Mouse (Mus musculus) adrenal gland, postnatal 10 days (tissue): ENCODE measurements at regions not wholly inside any gene's neighbourhood (a gene's known extent, or its start where the extent isn't known, plus 50 kb on each side); places are given as distances from the start of the nearest gene placed in this dataset.

ENCODE experiments used
- DNase-seq: peaks from one replicate; pipeline ENCODE4 v3.0.0; 2021; ENCODE audit warnings: mixed read lengths

- DNase-seq, result peak; percentile 57
Observed at GRCm38 (mm10) chr7:136049587-136049930, 333.4 kb upstream of the Mki67 start.

GRCm38 (mm10) chr7:136050116-136050515 is 334.0 kb upstream of the Mki67 start:
- DNase-seq, result no peak

GRCm38 (mm10) chr7:136056876-136057484 is 340.8 kb upstream of the Mki67 start:
- DNase-seq, result no peak

GRCm38 (mm10) chr7:136058319-136058718 is 342.2 kb upstream of the Mki67 start:
- no peak for DNase-seq

GRCm38 (mm10) chr7:136058751-136059681 is 342.9 kb upstream of the Mki67 start:
- no peak for DNase-seq

GRCm38 (mm10) chr7:136059896-136060295 is 343.7 kb upstream of the Mki67 start:
- no peak for DNase-seq

- peak; percentile 78 for DNase-seq
Observed at GRCm38 (mm10) chr7:136060339-136061073, 344.3 kb upstream of the Mki67 start.

GRCm38 (mm10) chr7:136062658-136063057 is 346.5 kb upstream of the Mki67 start:
- no peak for DNase-seq

GRCm38 (mm10) chr7:136065038-136065678 is 349.0 kb upstream of the Mki67 start:
- DNase-seq, result no peak

- DNase-seq, result no peak
Observed at GRCm38 (mm10) chr7:136065679-136066055, 349.5 kb upstream of the Mki67 start.

GRCm38 (mm10) chr7:136070881-136071280 is 354.7 kb upstream of the Mki67 start:
- DNase-seq, result peak; percentile 35

- DNase-seq, result no peak
Observed at GRCm38 (mm10) chr7:136071331-136071730, 355.2 kb upstream of the Mki67 start.

- DNase-seq, result no peak
Observed at GRCm38 (mm10) chr7:136073265-136073799, 357.2 kb upstream of the Mki67 start.

GRCm38 (mm10) chr7:136074043-136074442 is 357.9 kb upstream of the Mki67 start:
- no peak for DNase-seq

- no peak for DNase-seq
Observed at GRCm38 (mm10) chr7:136081534-136082252, 365.5 kb upstream of the Mki67 start.

GRCm38 (mm10) chr7:136082253-136082867 is 366.2 kb upstream of the Mki67 start:
- peak; percentile 45 for DNase-seq

- no peak for DNase-seq
Observed at GRCm38 (mm10) chr7:136083005-136083404, 366.8 kb upstream of the Mki67 start.

- DNase-seq, result no peak
Observed at GRCm38 (mm10) chr7:136083571-136084342, 367.6 kb upstream of the Mki67 start.

- DNase-seq, result no peak
Observed at GRCm38 (mm10) chr7:136088785-136089184, 372.6 kb upstream of the Mki67 start.

- DNase-seq, result peak; percentile 28
Observed at GRCm38 (mm10) chr7:136094681-136095360, 378.7 kb upstream of the Mki67 start.
